Mouse (Mus musculus) embryonic facial prominence, embryonic 11.5 days (tissue): ENCODE results near the gene Oaz1. TPM values are rescaled to one million over a fixed set of nuclear protein-coding genes. Genes with fewer than 3 reads are reported as not detected.
A peak's percentile ranks its signal among the peaks of the same experiment; 100 is the strongest.
"Not testable (repeated sequence)": the region's sequence is repeated elsewhere in the genome, so short reads cannot be mapped to it uniquely, and the experiment has no call there.

Experiments used
- ATAC-seq: fragments of 200-750 bp; cut with Nextera tagmentation; replicated peaks from 2 replicates; pipeline ENCODE4 v1.8.0; 2017; ENCODE audit warnings: low read depth; ENCODE audit not compliant: insufficient number of reproducible peaks, low FRiP score, low TSS enrichment
- DNase-seq: peaks from one replicate; pipeline ENCODE4 v3.0.0-alpha.2; 2015; ENCODE audit warnings: low spot score
- H3K27ac ChIP-seq: fragments of 300-500 bp; sonication (generic); replicated peaks from 2 replicates; pipeline ENCODE4 v1.5.1; 2014; ENCODE audit warnings: mild to moderate bottlenecking, low read depth, low read length, control low read depth
- H3K27me3 ChIP-seq: fragments of 300-500 bp; sonication (generic); 2 replicates; pipeline ENCODE4 v1.6.1; 2014; ENCODE audit warnings: mild to moderate bottlenecking, low read length, moderate library complexity, mixed read lengths; ENCODE audit not compliant: control insufficient read depth, insufficient read depth
- H3K36me3 ChIP-seq: fragments of 300-500 bp; sonication (generic); replicated peaks from 2 replicates; pipeline ENCODE4 v1.6.1; 2014; ENCODE audit warnings: low read depth, mild to moderate bottlenecking, low read length, moderate library complexity, mixed read lengths; ENCODE audit not compliant: control insufficient read depth, insufficient read depth
- H3K4me1 ChIP-seq: fragments of 300-500 bp; sonication (generic); 2 replicates; pipeline ENCODE4 v1.6.1; 2014; ENCODE audit warnings: low read length, mixed read lengths; ENCODE audit not compliant: control insufficient read depth, insufficient read depth
- H3K4me2 ChIP-seq: fragments of 300-500 bp; sonication (generic); 2 replicates; pipeline ENCODE4 v1.6.1; 2014; ENCODE audit warnings: low read depth, mild to moderate bottlenecking, control low read depth, low read length, moderate library complexity
- H3K4me3 ChIP-seq: fragments of 300-500 bp; sonication (generic); 2 replicates; pipeline ENCODE4 v1.5.1; 2014; ENCODE audit warnings: low read depth, low read length, control low read depth
- H3K9ac ChIP-seq: fragments of 300-500 bp; sonication (generic); replicated peaks from 2 replicates; pipeline ENCODE4 v1.6.1; 2014; ENCODE audit warnings: mild to moderate bottlenecking, control low read depth, low read length
- H3K9me3 ChIP-seq: fragments of 300-500 bp; sonication (generic); replicated peaks from 2 replicates; pipeline ENCODE4 v1.6.1; 2016; ENCODE audit warnings: mild to moderate bottlenecking, low read length, inconsistent platforms, mixed read lengths; ENCODE audit not compliant: control insufficient read depth
- WGBS: fragments of 180-500 bp; shearing (Covaris S2); extraction: QIAGEN DNeasy Blood & Tissue Kit; methylation state at CpG from one replicate; pipeline ENCODE4 v1.1.7; 2014; 5-methylcytosine and 5-hydroxymethylcytosine counted together
- polyA plus RNA-seq: library from polyadenylated mRNA; unstranded; fragments of >200 nt; fragmentation: Nextera tagmentation; extraction: Ambion mirVana; gene quantifications from 2 replicates; pipeline ENCODE4 v1.2.1, GENCODE M21; 2014

Oaz1 gene
- polyA plus RNA-seq, 1 experiment from 2014 or later = 1,818 TPM

- H3K9ac ChIP-seq = no peak overlapping the region
- no peak overlapping the region for H3K4me3 ChIP-seq
- H3K36me3 ChIP-seq = no peaks in the 10 kb centered on the region
- H3K4me1 ChIP-seq = no peaks in the 10 kb centered on the region; the same call in 1 of the 2 replicates
- ATAC-seq = no peak
- DNase-seq = no peak
- H3K9me3 ChIP-seq = no peaks in the 10 kb centered on the region
- H3K4me2 ChIP-seq = no peak overlapping the region
- no peak overlapping the region for H3K27ac ChIP-seq
- H3K27me3 ChIP-seq = no peaks in the 10 kb centered on the region
- WGBS = 85% methylated on average over 5 of the region's 5 CpGs
Observed at GRCm38 (mm10) chr10:80822528-80822927, 3.9 kb upstream of the Oaz1 start.

GRCm38 (mm10) chr10:80823316-80823715 lies 3.1 kb upstream of the Oaz1 start:
- 88% methylated on average over 1 of the region's 1 CpGs for WGBS
- DNase-seq = no peak
- Histone ChIP-seq H3K9me3 (no peaks in the 10 kb centered on the region), H3K9ac (no peak overlapping the region), H3K4me3 (no peak overlapping the region), H3K4me1 (peaks cover 2% of the 10 kb centered on the region; the same call in 1 of the 2 replicates), H3K27me3 (no peaks in the 10 kb centered on the region), H3K4me2 (no peak overlapping the region), H3K27ac (no peak overlapping the region), H3K36me3 (no peaks in the 10 kb centered on the region)
- no peak for ATAC-seq

GRCm38 (mm10) chr10:80823847-80824643 lies 2.4 kb upstream of the Oaz1 start:
- ATAC-seq = no peak
- no peaks in the 10 kb centered on the region for H3K27me3 ChIP-seq
- H3K4me2 ChIP-seq = no peak overlapping the region
- H3K36me3 ChIP-seq = no peaks in the 10 kb centered on the region
- 64% methylated on average over 8 of the region's 8 CpGs for WGBS
- no peak overlapping the region for H3K4me3 ChIP-seq
- peaks cover 2% of the 10 kb centered on the region; the same call in 1 of the 2 replicates for H3K4me1 ChIP-seq
- H3K9ac ChIP-seq = no peak overlapping the region
- no peak overlapping the region for H3K27ac ChIP-seq
- DNase-seq = no peak
- H3K9me3 ChIP-seq = no peaks in the 10 kb centered on the region

- DNase-seq (no peak), ATAC-seq (no peak)
- peaks cover 2% of the 10 kb centered on the region; the same call in 1 of the 2 replicates for H3K4me1 ChIP-seq
- 72% methylated on average over 2 of the region's 2 CpGs for WGBS
- no peaks in the 10 kb centered on the region for H3K9me3 ChIP-seq
- no peak overlapping the region for H3K9ac ChIP-seq
- H3K4me3 ChIP-seq = no peak overlapping the region
- no peak overlapping the region for H3K27ac ChIP-seq
- H3K27me3 ChIP-seq = no peaks in the 10 kb centered on the region
- H3K36me3 ChIP-seq = peaks cover 5% of the 10 kb centered on the region
- H3K4me2 ChIP-seq = no peak overlapping the region
Observed at GRCm38 (mm10) chr10:80824827-80825226, 1.6 kb upstream of the Oaz1 start.

- ATAC-seq (no peak), DNase-seq (no peak)
- peak overlapping the region; percentile 94 for H3K9ac ChIP-seq
- H3K27ac ChIP-seq = peak overlapping the region; percentile 72
- peaks cover 2% of the 10 kb centered on the region; the same call in 1 of the 2 replicates for H3K4me1 ChIP-seq
- H3K4me2 ChIP-seq = peak overlapping the region; percentile 94
- peak overlapping the region; percentile 77 for H3K4me3 ChIP-seq
- no peaks in the 10 kb centered on the region for H3K9me3 ChIP-seq
- peaks cover 5% of the 10 kb centered on the region for H3K36me3 ChIP-seq
- 8% methylated on average over 27 of the region's 29 CpGs for WGBS
- H3K27me3 ChIP-seq = no peaks in the 10 kb centered on the region
Observed at GRCm38 (mm10) chr10:80827063-80827869, 810 bp downstream of the Oaz1 start.

- ATAC-seq = no peak
- Histone ChIP-seq H3K9me3 (no peaks in the 10 kb centered on the region), H3K27ac (no peak overlapping the region), H3K9ac (peak overlapping the region; percentile 94), H3K4me3 (peak overlapping the region; percentile 77), H3K4me2 (peak overlapping the region; percentile 94), H3K4me1 (peaks cover 2% of the 10 kb centered on the region; the same call in 1 of the 2 replicates), H3K27me3 (no peaks in the 10 kb centered on the region), H3K36me3 (peaks cover 5% of the 10 kb centered on the region)
- 83% methylated on average over 10 of the region's 10 CpGs for WGBS
- DNase-seq = no peak
Observed at GRCm38 (mm10) chr10:80827870-80828420, 1.5 kb downstream of the Oaz1 start.

GRCm38 (mm10) chr10:80828587-80828986 lies 2.1 kb downstream of the Oaz1 start:
- not testable (repeated sequence) for ATAC-seq, H3K4me3 ChIP-seq, H3K4me2 ChIP-seq, H3K4me1 ChIP-seq, DNase-seq, H3K27ac ChIP-seq, H3K9me3 ChIP-seq, H3K27me3 ChIP-seq, H3K36me3 ChIP-seq, H3K9ac ChIP-seq
- WGBS = 85% methylated on average over 9 of the region's 9 CpGs
